Mouse (Mus musculus) hindbrain, postnatal 0 days (tissue): ENCODE results near the gene Dennd6a. TPM values are rescaled to one million over a fixed set of nuclear protein-coding genes. Genes with fewer than 3 reads are reported as not detected.

Source experiments
- ATAC-seq: fragments of 200-750 bp; cut with Nextera tagmentation; 2 replicates; pipeline ENCODE4 v1.8.0; 2017; ENCODE audit warnings: mild to moderate bottlenecking, moderate TSS enrichment, moderate library complexity
- DNase-seq: peaks from one replicate; pipeline ENCODE4 v3.0.0-alpha.2; 2015; ENCODE audit warnings: low spot score
- H3K27ac ChIP-seq: fragments of 300-500 bp; sonication (generic); 2 replicates; pipeline ENCODE4 v1.5.1; 2014; ENCODE audit warnings: mild to moderate bottlenecking
- H3K27me3 ChIP-seq: fragments of 300-500 bp; sonication (generic); 2 replicates; pipeline ENCODE4 v1.6.1; 2014; ENCODE audit warnings: low read length, mixed read lengths; ENCODE audit not compliant: insufficient read depth
- H3K36me3 ChIP-seq: fragments of 300-500 bp; sonication (generic); 2 replicates; pipeline ENCODE4 v1.6.1; 2014; ENCODE audit warnings: low read length, mixed read lengths; ENCODE audit not compliant: insufficient read depth
- H3K4me1 ChIP-seq: fragments of 300-500 bp; sonication (generic); 2 replicates; pipeline ENCODE4 v1.6.1; 2014; ENCODE audit warnings: antibody characterized with exemption, low read length, mixed read lengths; ENCODE audit not compliant: insufficient read depth
- H3K4me2 ChIP-seq: fragments of 300-500 bp; sonication (generic); 2 replicates; pipeline ENCODE4 v1.6.1; 2014; ENCODE audit warnings: low read depth, mild to moderate bottlenecking, low read length, moderate library complexity, mixed read lengths
- H3K4me3 ChIP-seq: fragments of 300-500 bp; sonication (generic); 2 replicates; pipeline ENCODE4 v1.5.1; 2014; ENCODE audit warnings: low read length
- H3K9ac ChIP-seq: fragments of 300-500 bp; sonication (generic); replicated peaks from 2 replicates; pipeline ENCODE4 v1.6.1; 2014; ENCODE audit warnings: mild to moderate bottlenecking, low read length, moderate library complexity, mixed read lengths
- H3K9me3 ChIP-seq: fragments of 300-500 bp; sonication (generic); 2 replicates; pipeline ENCODE4 v1.6.1; 2016; ENCODE audit warnings: low read length, mixed read lengths
- CTCF ChIP-seq: IDR thresholded peaks from 2 replicates; pipeline ENCODE4 v1.5.1; 2016; ENCODE audit warnings: antibody characterized with exemption, control low read depth, low read depth
- WGBS: fragments of 180-500 bp; shearing (Covaris S2); extraction: QIAGEN DNeasy Blood & Tissue Kit; methylation state at CpG from one replicate; pipeline ENCODE4 v1.1.7; 2014; 5-methylcytosine and 5-hydroxymethylcytosine counted together
- polyA plus RNA-seq: library from polyadenylated mRNA; unstranded; fragments of >200 nt; fragmentation: Nextera tagmentation; extraction: Ambion mirVana; gene quantifications from 2 replicates; pipeline ENCODE4 v1.2.1, GENCODE M21; 2015
- total RNA-seq: library from RNA; depleted of rRNA; stranded (reverse); fragments of >200 nt; gene quantifications from 2 replicates; pipeline ENCODE4 v1.2.3, GENCODE M21; 2014

The Dennd6a gene
- total and polyA plus RNA-seq, 2 experiments from 2014 or later, result 13.7 to 33.8 TPM

DNA sequence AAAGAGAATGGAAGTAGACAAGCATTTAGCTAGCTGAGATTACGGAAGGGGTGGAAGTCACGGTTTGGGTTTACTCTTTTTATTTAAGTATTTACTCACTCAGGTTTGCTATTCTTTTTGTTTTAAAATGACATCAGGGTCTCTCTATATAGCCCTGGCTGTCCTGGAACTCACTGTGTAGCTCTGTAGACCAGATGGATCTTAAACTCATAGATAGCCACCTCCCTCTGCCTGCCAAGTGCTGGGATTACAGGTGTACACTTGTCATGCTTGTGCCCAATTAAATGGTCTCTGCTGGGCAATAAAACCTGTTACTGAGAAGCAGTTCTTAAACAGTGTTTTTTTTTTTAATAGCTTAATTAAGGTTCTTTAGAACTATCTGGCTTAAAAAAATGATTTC lies 66.3 kb downstream of the Dennd6a start:
- TF ChIP-seq CTCF, result peak; percentile 29; the same call in 1 of the 2 replicates
- Histone ChIP-seq H3K9ac (peak overlapping the region; percentile 80), H3K9me3 (no peaks in the 10 kb centered on the region), H3K36me3 (no peaks in the 10 kb centered on the region), H3K4me1 (no peaks in the 10 kb centered on the region; the same call in 1 of the 2 replicates), H3K27ac (no peak overlapping the region), H3K4me3 (peak overlapping the region; percentile 83), H3K27me3 (no peaks in the 10 kb centered on the region), H3K4me2 (peak overlapping the region; percentile 91)
- ATAC-seq (no peak), DNase-seq (peak; percentile 43)
- 22% methylated on average over 2 of the region's 2 CpGs for WGBS

DNA sequence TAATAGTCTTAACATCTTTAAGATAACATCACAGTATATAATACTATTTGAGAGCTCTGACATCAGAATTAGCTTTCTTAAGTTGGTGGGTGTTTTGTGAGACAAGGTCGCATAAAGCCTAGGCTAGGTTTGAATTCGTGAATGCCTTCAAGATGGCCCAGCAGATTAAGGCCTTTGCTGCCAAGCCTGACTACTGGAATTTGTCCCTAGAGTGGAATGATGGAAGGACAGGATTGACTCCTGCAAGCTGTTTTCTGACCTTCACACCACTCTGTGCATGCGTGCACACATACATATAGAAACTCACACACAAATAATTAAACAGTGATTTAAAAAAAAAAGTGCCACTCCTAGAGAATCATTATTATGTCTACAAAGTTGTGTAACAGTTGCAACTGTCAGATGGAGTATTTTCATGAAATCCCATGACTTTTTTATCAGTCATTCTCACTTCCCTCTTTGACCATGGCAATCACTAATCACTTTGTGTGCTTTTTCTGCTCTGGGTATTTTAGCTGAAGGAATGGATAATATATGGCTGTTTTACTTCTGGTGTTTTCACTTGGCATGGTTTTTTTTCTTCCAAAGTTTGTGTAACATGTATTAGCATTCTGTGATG lies 69.5 kb downstream of the Dennd6a start:
- H3K9me3 ChIP-seq, result no peaks in the 10 kb centered on the region
- no peak for ATAC-seq

DNA sequence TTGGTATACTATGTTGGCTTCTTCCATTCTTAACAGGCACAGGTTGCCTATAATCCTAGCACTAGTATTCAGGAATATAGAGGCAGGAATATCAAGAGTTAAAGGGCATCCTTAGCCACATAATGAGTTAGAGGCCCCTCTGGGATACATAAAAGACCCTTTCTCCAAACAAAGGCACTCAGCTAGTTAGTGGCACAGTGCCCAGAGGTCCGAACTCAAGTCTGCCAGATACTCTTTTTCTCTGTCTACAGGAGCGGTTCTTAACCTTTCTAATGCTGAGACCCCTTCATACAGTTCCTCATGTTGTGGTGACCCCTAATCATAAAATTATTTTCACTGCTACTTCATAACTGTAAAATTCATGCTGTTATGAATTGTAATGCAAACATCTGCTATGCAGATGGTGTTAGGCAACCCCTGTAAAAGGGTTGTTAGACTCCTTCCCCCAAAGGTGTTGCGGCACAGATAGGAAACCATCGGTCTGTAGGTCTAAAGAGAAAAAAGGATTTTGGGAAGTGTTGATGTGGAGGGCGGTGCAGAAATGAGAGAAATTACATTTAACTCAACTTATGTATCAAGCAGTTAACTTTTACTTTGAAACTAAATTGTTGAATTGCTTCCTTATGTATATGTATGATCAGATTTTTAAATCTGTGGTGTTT lies 72.5 kb downstream of the Dennd6a start:
- Histone ChIP-seq H3K27me3 (no peaks in the 10 kb centered on the region), H3K9ac (no peak overlapping the region), H3K36me3 (no peaks in the 10 kb centered on the region; the same call in 1 of the 2 replicates), H3K4me1 (no peaks in the 10 kb centered on the region; the same call in 1 of the 2 replicates), H3K27ac (no peak overlapping the region), H3K4me2 (peak overlapping the region; percentile 27; the same call in 1 of the 2 replicates), H3K4me3 (no peak overlapping the region), H3K9me3 (no peaks in the 10 kb centered on the region)
- 30% methylated on average over 5 of the region's 5 CpGs for WGBS
- DNase-seq (peak; percentile 74), ATAC-seq (peak; percentile 45; the same call in 1 of the 2 replicates)
- no peak for TF ChIP-seq CTCF

More for the DNA sequence above, 69.5 kb downstream of the Dennd6a start:
- Histone ChIP-seq H3K27me3 (no peaks in the 10 kb centered on the region), H3K4me3 (no peak overlapping the region), H3K9ac (no peak overlapping the region), H3K4me2 (no peak overlapping the region), H3K27ac (no peak overlapping the region), H3K36me3 (no peaks in the 10 kb centered on the region), H3K4me1 (no peaks in the 10 kb centered on the region; the same call in 1 of the 2 replicates)
- TF ChIP-seq CTCF, result no peak
- WGBS, result 66% methylated on average over 3 of the region's 3 CpGs
- no peak for DNase-seq

DNA sequence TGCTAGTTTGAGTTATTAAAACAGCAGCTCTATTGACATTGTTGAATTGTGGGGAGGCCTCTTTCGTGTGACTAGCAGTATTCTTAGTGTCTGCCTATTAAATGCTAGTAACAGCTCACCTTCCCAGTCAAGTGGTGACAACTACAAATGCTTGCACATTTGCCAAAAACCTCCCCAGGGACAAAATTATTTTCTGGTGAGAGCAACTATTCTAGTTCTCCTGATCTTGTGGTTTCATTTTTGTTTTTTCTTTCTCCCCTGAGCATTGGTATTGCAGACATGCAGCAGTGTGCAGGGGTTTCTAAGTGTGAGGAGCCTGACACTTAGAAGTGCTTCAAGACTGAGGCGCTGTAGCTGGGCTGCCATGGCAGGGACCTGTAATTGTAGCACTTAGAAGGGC lies 74.2 kb downstream of the Dennd6a start:
- no peak overlapping the region for H3K9ac ChIP-seq
- no peaks in the 10 kb centered on the region for H3K9me3 ChIP-seq
- no peak overlapping the region for H3K27ac ChIP-seq
- H3K27me3 ChIP-seq, result no peaks in the 10 kb centered on the region
- no peak overlapping the region for H3K4me3 ChIP-seq
- H3K4me1 ChIP-seq, result no peaks in the 10 kb centered on the region; the same call in 1 of the 2 replicates
- no peak overlapping the region for H3K4me2 ChIP-seq
- no peak for ATAC-seq
- TF ChIP-seq CTCF, result no peak
- H3K36me3 ChIP-seq, result no peaks in the 10 kb centered on the region; the same call in 1 of the 2 replicates
- 75% methylated on average over 2 of the region's 2 CpGs for WGBS
- DNase-seq, result no peak

DNA sequence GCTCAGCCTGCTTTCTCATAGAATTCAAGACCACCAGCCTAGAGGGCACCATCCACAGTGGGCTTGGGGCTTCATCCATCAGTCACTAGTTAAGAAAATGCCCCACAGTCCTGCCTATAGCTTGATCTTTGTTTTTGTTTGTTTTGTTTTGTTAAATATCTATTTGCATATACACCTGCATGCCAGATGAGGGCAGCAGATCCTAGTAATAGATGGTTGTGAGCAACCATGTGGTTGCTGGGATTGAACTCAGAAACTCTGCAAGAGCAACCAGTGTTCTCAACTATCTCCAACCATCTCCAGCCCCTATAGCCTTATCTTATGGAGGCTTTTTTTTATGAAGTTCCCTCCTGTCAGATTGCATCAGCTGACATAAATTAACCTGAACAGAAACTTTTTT lies 78.2 kb downstream of the Dennd6a start:
- ATAC-seq, result no peak
- Histone ChIP-seq H3K9ac (no peak overlapping the region), H3K4me2 (no peak overlapping the region), H3K36me3 (peaks cover 16% of the 10 kb centered on the region), H3K4me3 (no peak overlapping the region), H3K27ac (no peak overlapping the region), H3K27me3 (no peaks in the 10 kb centered on the region), H3K9me3 (no peaks in the 10 kb centered on the region), H3K4me1 (no peaks in the 10 kb centered on the region)
- peak; percentile 20 for DNase-seq
- peak; percentile 54 for TF ChIP-seq CTCF

DNA sequence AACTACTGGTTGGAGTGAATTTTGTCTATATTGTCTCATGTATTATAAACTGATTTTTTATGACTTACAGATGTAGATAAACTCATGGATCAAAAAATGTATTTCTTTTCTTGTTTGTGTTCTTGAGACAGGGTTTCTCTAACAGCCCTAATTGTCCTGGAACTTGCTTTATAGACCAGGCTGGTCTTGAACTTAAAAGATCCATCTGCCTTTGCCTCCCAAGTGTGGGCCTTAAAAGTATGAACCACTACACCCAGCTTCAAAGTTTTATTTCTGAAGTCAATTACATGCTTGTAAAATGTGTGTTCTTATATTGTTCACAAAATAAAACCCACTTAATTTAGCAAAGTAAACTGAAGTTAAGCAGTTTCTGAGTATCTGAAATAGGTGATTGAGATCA lies 84.5 kb downstream of the Dennd6a start:
- Histone ChIP-seq H3K4me2 (no peak overlapping the region), H3K27ac (no peak overlapping the region), H3K4me3 (no peak overlapping the region), H3K4me1 (no peaks in the 10 kb centered on the region), H3K9me3 (no peaks in the 10 kb centered on the region), H3K36me3 (peaks cover 27% of the 10 kb centered on the region), H3K27me3 (no peaks in the 10 kb centered on the region), H3K9ac (no peak overlapping the region)
- ATAC-seq (no peak), DNase-seq (no peak)
- no peak for TF ChIP-seq CTCF

DNA sequence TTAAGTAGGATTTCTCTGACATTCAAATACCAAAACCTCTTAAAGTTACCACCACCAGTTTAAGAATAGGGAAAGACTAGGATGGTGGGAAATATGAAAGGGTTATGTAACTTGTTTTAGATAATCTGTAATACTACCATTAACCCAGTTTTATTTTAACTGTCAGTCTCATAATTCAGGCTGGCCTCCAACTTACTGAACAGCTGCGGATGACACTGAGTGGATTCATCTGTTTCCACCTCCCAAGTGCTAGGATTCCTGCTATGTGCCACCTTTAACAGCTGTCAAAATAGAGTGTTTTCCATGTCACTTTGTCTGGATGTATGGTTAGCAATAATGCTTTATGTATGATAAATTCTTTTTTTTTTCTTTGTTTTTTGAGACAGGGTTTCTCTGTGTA lies 86.6 kb downstream of the Dennd6a start:
- TF ChIP-seq CTCF, result no peak
- Histone ChIP-seq H3K9me3 (no peaks in the 10 kb centered on the region), H3K4me2 (no peak overlapping the region), H3K9ac (no peak overlapping the region), H3K4me3 (no peak overlapping the region), H3K36me3 (peaks cover 22% of the 10 kb centered on the region), H3K4me1 (no peaks in the 10 kb centered on the region), H3K27ac (no peak overlapping the region), H3K27me3 (no peaks in the 10 kb centered on the region)
- ATAC-seq (no peak), DNase-seq (no peak)
- 89% methylated on average over 1 of the region's 1 CpGs for WGBS
